Mouse (Mus musculus) kidney, embryonic 15.5 days (tissue): ENCODE data around the gene Arhgef3. TPM values are rescaled to one million over a fixed set of nuclear protein-coding genes. Genes with fewer than 3 reads are reported as not detected.

Experiments
- ATAC-seq: fragments of 200-750 bp; cut with Nextera tagmentation; replicated peaks from 2 replicates; pipeline ENCODE4 v1.8.0; 2017; ENCODE audit warnings: moderate TSS enrichment; ENCODE audit not compliant: low FRiP score
- H3K27ac ChIP-seq: fragments of 300-500 bp; sonication (generic); 2 replicates; pipeline ENCODE4 v1.5.1; 2015; ENCODE audit warnings: mild to moderate bottlenecking, inconsistent platforms
- H3K27me3 ChIP-seq: fragments of 300-500 bp; sonication (generic); 2 replicates; pipeline ENCODE4 v1.6.1; 2015; ENCODE audit warnings: inconsistent platforms
- H3K36me3 ChIP-seq: fragments of 300-500 bp; sonication (generic); 2 replicates; pipeline ENCODE4 v1.6.1; 2015; ENCODE audit warnings: inconsistent platforms
- H3K4me1 ChIP-seq: fragments of 300-500 bp; sonication (generic); 2 replicates; pipeline ENCODE4 v1.6.1; 2015; ENCODE audit warnings: inconsistent platforms
- H3K4me2 ChIP-seq: fragments of 300-500 bp; sonication (generic); 2 replicates; pipeline ENCODE4 v1.6.1; 2015; ENCODE audit warnings: moderate library complexity, mild to moderate bottlenecking, inconsistent platforms
- H3K4me3 ChIP-seq: fragments of 300-500 bp; sonication (generic); replicated peaks from 2 replicates; pipeline ENCODE4 v1.5.1; 2015; ENCODE audit warnings: mild to moderate bottlenecking, inconsistent platforms
- H3K9ac ChIP-seq: fragments of 300-500 bp; sonication (generic); 2 replicates; pipeline ENCODE4 v1.6.1; 2015; ENCODE audit warnings: mild to moderate bottlenecking, inconsistent platforms
- H3K9me3 ChIP-seq: fragments of 300-500 bp; sonication (generic); replicated peaks from 2 replicates; pipeline ENCODE4 v1.6.1; 2016; ENCODE audit warnings: inconsistent platforms
- WGBS: fragments of 180-500 bp; shearing (Covaris S2); methylation state at CpG from one replicate; pipeline ENCODE4 v1.1.7; 2015; ENCODE audit warnings: mixed read lengths; 5-methylcytosine and 5-hydroxymethylcytosine counted together
- polyA plus RNA-seq: library from polyadenylated mRNA; unstranded; fragments of >200 nt; fragmentation: Nextera tagmentation; extraction: Ambion mirVana; gene quantifications from 2 replicates; pipeline ENCODE4 v1.2.1, GENCODE M21; 2015

Gene Arhgef3
- polyA plus RNA-seq, 1 experiment from 2014 or later = 17.2 TPM

- no peak overlapping the region for H3K9ac ChIP-seq
- H3K4me3 ChIP-seq = no peak overlapping the region
- ATAC-seq = no peak
- H3K27ac ChIP-seq = no peak overlapping the region
- no peak overlapping the region for H3K4me2 ChIP-seq
- no peaks in the 10 kb centered on the region for H3K36me3 ChIP-seq
- no peaks in the 10 kb centered on the region for H3K9me3 ChIP-seq
- no peaks in the 10 kb centered on the region for H3K27me3 ChIP-seq
- H3K4me1 ChIP-seq = peaks cover 21% of the 10 kb centered on the region
These were observed 169.3 kb downstream of the Arhgef3 start for GRCm38 (mm10) chr14:27283956-27284355.

- WGBS = 4% methylated on average over 4 of the region's 4 CpGs
- Histone ChIP-seq H3K4me3 (no peak overlapping the region), H3K27me3 (no peaks in the 10 kb centered on the region), H3K4me1 (peaks cover 21% of the 10 kb centered on the region), H3K4me2 (no peak overlapping the region), H3K9ac (no peak overlapping the region), H3K9me3 (no peaks in the 10 kb centered on the region), H3K27ac (no peak overlapping the region), H3K36me3 (no peaks in the 10 kb centered on the region)
- 0 out of 2 replicates have a peak, but pooled peaks have one; percentile 29 for ATAC-seq
These were observed 171.5 kb downstream of the Arhgef3 start for GRCm38 (mm10) chr14:27286202-27286601.

- H3K4me2 ChIP-seq = no peak overlapping the region
- no peaks in the 10 kb centered on the region for H3K36me3 ChIP-seq
- no peak for ATAC-seq
- WGBS = 46% methylated on average over 5 of the region's 5 CpGs
- no peaks in the 10 kb centered on the region for H3K27me3 ChIP-seq
- peaks cover 19% of the 10 kb centered on the region for H3K4me1 ChIP-seq
- H3K4me3 ChIP-seq = no peak overlapping the region
- no peaks in the 10 kb centered on the region for H3K9me3 ChIP-seq
- H3K27ac ChIP-seq = peak overlapping the region; percentile 27; the same call in 1 of the 2 replicates
- no peak overlapping the region for H3K9ac ChIP-seq
These were observed 174.4 kb downstream of the Arhgef3 start for GRCm38 (mm10) chr14:27289053-27289452.

GRCm38 (mm10) chr14:27292101-27292500 is 177.4 kb downstream of the Arhgef3 start:
- no peak overlapping the region for H3K27ac ChIP-seq
- H3K36me3 ChIP-seq = no peaks in the 10 kb centered on the region
- no peak overlapping the region for H3K4me3 ChIP-seq
- no peak overlapping the region for H3K4me2 ChIP-seq
- WGBS = 82% methylated on average over 6 of the region's 6 CpGs
- no peaks in the 10 kb centered on the region for H3K27me3 ChIP-seq
- 0 out of 2 replicates have a peak, but pooled peaks cover 5% of the 10 kb centered on the region for H3K4me1 ChIP-seq
- no peak overlapping the region for H3K9ac ChIP-seq
- no peak for ATAC-seq
- H3K9me3 ChIP-seq = no peaks in the 10 kb centered on the region

GRCm38 (mm10) chr14:27295821-27296220 is 181.1 kb downstream of the Arhgef3 start:
- Histone ChIP-seq H3K9ac (no peak overlapping the region), H3K27ac (no peak overlapping the region), H3K27me3 (no peaks in the 10 kb centered on the region), H3K4me2 (no peak overlapping the region), H3K9me3 (no peaks in the 10 kb centered on the region), H3K36me3 (no peaks in the 10 kb centered on the region), H3K4me3 (no peak overlapping the region), H3K4me1 (0 out of 2 replicates have a peak, but pooled peaks cover 6% of the 10 kb centered on the region)
- 79% methylated on average over 7 of the region's 7 CpGs for WGBS
- ATAC-seq = no peak

GRCm38 (mm10) chr14:27296987-27297386 is 182.3 kb downstream of the Arhgef3 start:
- 60% methylated on average over 5 of the region's 5 CpGs for WGBS
- Histone ChIP-seq H3K4me1 (0 out of 2 replicates have a peak, but pooled peaks cover 6% of the 10 kb centered on the region), H3K27me3 (no peaks in the 10 kb centered on the region), H3K9ac (no peak overlapping the region), H3K9me3 (no peaks in the 10 kb centered on the region), H3K4me2 (no peak overlapping the region), H3K36me3 (no peaks in the 10 kb centered on the region), H3K4me3 (no peak overlapping the region), H3K27ac (peak overlapping the region; percentile 37)
- no peak for ATAC-seq

- no peak overlapping the region for H3K4me3 ChIP-seq
- ATAC-seq = no peak
- whole genome bisulfite sequencing = 83% methylated on average over 2 of the region's 2 CpGs
- no peak overlapping the region for H3K27ac ChIP-seq
- no peak overlapping the region for H3K4me2 ChIP-seq
- no peaks in the 10 kb centered on the region for H3K9me3 ChIP-seq
- H3K4me1 ChIP-seq = 0 out of 2 replicates have a peak, but pooled peaks cover 6% of the 10 kb centered on the region
- H3K9ac ChIP-seq = no peak overlapping the region
- H3K36me3 ChIP-seq = no peaks in the 10 kb centered on the region
- H3K27me3 ChIP-seq = no peaks in the 10 kb centered on the region
These were observed 184.2 kb downstream of the Arhgef3 start for GRCm38 (mm10) chr14:27298875-27299274.

- no peak overlapping the region for H3K4me2 ChIP-seq
- 0 out of 2 replicates have a peak, but pooled peaks cover 6% of the 10 kb centered on the region for H3K4me1 ChIP-seq
- H3K36me3 ChIP-seq = no peaks in the 10 kb centered on the region
- H3K4me3 ChIP-seq = no peak overlapping the region
- H3K27ac ChIP-seq = no peak overlapping the region
- H3K27me3 ChIP-seq = no peaks in the 10 kb centered on the region
- H3K9ac ChIP-seq = no peak overlapping the region
- ATAC-seq = no peak
- WGBS = 69% methylated on average over 4 of the region's 4 CpGs
- H3K9me3 ChIP-seq = no peaks in the 10 kb centered on the region
These were observed 185.0 kb downstream of the Arhgef3 start for GRCm38 (mm10) chr14:27299705-27300104.

GRCm38 (mm10) chr14:27301768-27302499 is 187.2 kb downstream of the Arhgef3 start:
- H3K9me3 ChIP-seq = no peaks in the 10 kb centered on the region
- no peaks in the 10 kb centered on the region for H3K27me3 ChIP-seq
- 64% methylated on average over 5 of the region's 5 CpGs for WGBS
- no peaks in the 10 kb centered on the region for H3K36me3 ChIP-seq
- ATAC-seq = no peak
- H3K9ac ChIP-seq = no peak overlapping the region
- no peak overlapping the region for H3K4me2 ChIP-seq
- 0 out of 2 replicates have a peak, but pooled peaks cover 3% of the 10 kb centered on the region for H3K4me1 ChIP-seq
- H3K4me3 ChIP-seq = no peak overlapping the region
- no peak overlapping the region for H3K27ac ChIP-seq

GRCm38 (mm10) chr14:27303294-27303693 is 188.6 kb downstream of the Arhgef3 start:
- Histone ChIP-seq H3K4me3 (no peak overlapping the region), H3K4me2 (no peak overlapping the region), H3K9ac (no peak overlapping the region), H3K9me3 (no peaks in the 10 kb centered on the region), H3K27ac (no peak overlapping the region), H3K4me1 (no peaks in the 10 kb centered on the region), H3K27me3 (no peaks in the 10 kb centered on the region), H3K36me3 (no peaks in the 10 kb centered on the region)
- ATAC-seq = no peak
- whole genome bisulfite sequencing = 65% methylated on average over 4 of the region's 4 CpGs

GRCm38 (mm10) chr14:27304408-27304807 is 189.7 kb downstream of the Arhgef3 start:
- Histone ChIP-seq H3K27me3 (no peaks in the 10 kb centered on the region), H3K27ac (no peak overlapping the region), H3K4me3 (no peak overlapping the region), H3K9me3 (no peaks in the 10 kb centered on the region), H3K36me3 (no peaks in the 10 kb centered on the region), H3K4me1 (no peaks in the 10 kb centered on the region), H3K4me2 (no peak overlapping the region), H3K9ac (no peak overlapping the region)
- no peak for ATAC-seq
- WGBS = 74% methylated on average over 4 of the region's 4 CpGs

GRCm38 (mm10) chr14:27308761-27309160 is 194.1 kb downstream of the Arhgef3 start:
- 67% methylated on average over 3 of the region's 3 CpGs for WGBS
- H3K27ac ChIP-seq = no peak overlapping the region

More at GRCm38 (mm10) chr14:27308761-27309160, 194.1 kb downstream of the Arhgef3 start:
- Histone ChIP-seq H3K9me3 (no peaks in the 10 kb centered on the region), H3K4me3 (no peak overlapping the region), H3K9ac (no peak overlapping the region), H3K4me1 (no peaks in the 10 kb centered on the region), H3K27me3 (no peaks in the 10 kb centered on the region), H3K4me2 (no peak overlapping the region), H3K36me3 (no peaks in the 10 kb centered on the region)
- ATAC-seq = no peak
